Mouse (Mus musculus): ENCODE data around the gene Senp6.

- no peak for TF ChIP-seq CTCF (IDR thresholded peaks at IDR 0.05; ENCODE audit: low read depth, low read length)
- TF ChIP-seq EP300 (IDR thresholded peaks at IDR 0.05; ENCODE audit: insufficient read depth, low read depth, low read length), result no peak
- no peak for TF ChIP-seq POLR2A (IDR thresholded peaks at IDR 0.05; ENCODE audit: insufficient read depth, low read length)
Measured at GRCm38 (mm10) chr9:80068735-80069315, 2.1 kb downstream of the Senp6 start.
